Mouse (Mus musculus) intestine, embryonic 16.5 days (tissue): ENCODE measurements at regions not wholly inside any gene's neighbourhood (a gene's known extent, or its start where the extent isn't known, plus 50 kb on each side); places are given as distances from the start of the nearest gene placed in this dataset.

Experiments used
- ATAC-seq: fragments of 200-750 bp; cut with Nextera tagmentation; 2 replicates; pipeline ENCODE4 v1.8.0; 2017; ENCODE audit warnings: moderate TSS enrichment, moderate library complexity
- H3K27ac ChIP-seq: fragments of 300-500 bp; sonication (generic); 2 replicates; pipeline ENCODE4 v1.5.1; 2014; ENCODE audit warnings: mild to moderate bottlenecking, low read length
- H3K27me3 ChIP-seq: fragments of 300-500 bp; sonication (generic); replicated peaks from 2 replicates; pipeline ENCODE4 v1.6.1; 2014; ENCODE audit warnings: low read length, control low read depth, mixed read lengths; ENCODE audit not compliant: control insufficient read depth, insufficient read depth
- H3K36me3 ChIP-seq: fragments of 300-500 bp; sonication (generic); 2 replicates; pipeline ENCODE4 v1.6.1; 2014; ENCODE audit warnings: low read length, control low read depth; ENCODE audit not compliant: control insufficient read depth, insufficient read depth
- H3K4me1 ChIP-seq: fragments of 300-500 bp; sonication (generic); 2 replicates; pipeline ENCODE4 v1.6.1; 2014; ENCODE audit warnings: low read length, control low read depth, mixed read lengths; ENCODE audit not compliant: control insufficient read depth, insufficient read depth
- H3K4me2 ChIP-seq: fragments of 300-500 bp; sonication (generic); 2 replicates; pipeline ENCODE4 v1.6.1; 2014; ENCODE audit warnings: low read depth, low read length, control low read depth
- H3K4me3 ChIP-seq: fragments of 300-500 bp; sonication (generic); 2 replicates; pipeline ENCODE4 v1.5.1; 2014; ENCODE audit warnings: mild to moderate bottlenecking, low read length
- H3K9ac ChIP-seq: fragments of 300-500 bp; sonication (generic); 2 replicates; pipeline ENCODE4 v1.6.1; 2014; ENCODE audit warnings: low read depth, low read length
- H3K9me3 ChIP-seq: fragments of 300-500 bp; sonication (generic); 2 replicates; pipeline ENCODE4 v1.6.1; 2016; ENCODE audit warnings: low read length, control low read depth; ENCODE audit not compliant: control insufficient read depth
- WGBS: fragments of 180-500 bp; shearing (Covaris S2); extraction: QIAGEN DNeasy Blood & Tissue Kit; methylation state at CpG from one replicate; pipeline ENCODE4 v1.1.7; 2014; 5-methylcytosine and 5-hydroxymethylcytosine counted together

DNA sequence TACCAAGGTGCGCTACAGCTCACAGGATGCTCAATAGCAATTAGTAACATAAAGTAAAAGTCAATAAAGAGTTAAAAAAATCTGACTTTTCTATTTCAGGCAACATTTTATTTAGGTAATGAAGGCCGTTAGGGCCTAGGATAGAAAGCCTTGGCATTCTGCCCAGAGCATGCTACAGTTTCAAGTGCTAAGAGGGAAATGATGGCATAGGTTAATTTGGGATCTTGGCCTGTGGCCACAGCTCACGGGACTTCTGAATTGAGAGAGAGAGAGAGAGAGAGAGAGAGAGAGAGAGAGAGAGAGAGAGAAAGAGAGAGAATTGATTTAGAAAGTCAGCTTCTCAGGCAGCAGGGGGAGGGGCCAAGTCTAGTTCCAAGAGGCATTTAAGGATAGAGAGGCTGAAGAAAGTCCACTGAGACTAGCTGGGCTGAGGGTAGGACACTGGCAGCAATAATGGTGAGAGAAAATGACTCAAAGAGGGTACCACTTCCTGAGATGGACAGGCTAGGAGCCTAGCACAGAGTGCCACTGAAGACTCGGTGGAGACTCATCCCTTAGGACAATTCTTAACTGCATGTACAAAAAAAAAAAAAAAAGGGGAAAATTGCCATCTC is 52.6 kb upstream of the Klf14 start:
- no peaks in the 10 kb centered on the region for H3K9me3 ChIP-seq
- 35% methylated on average over 4 of the region's 4 CpGs for WGBS
- no peak overlapping the region for H3K4me3 ChIP-seq
- H3K4me2 ChIP-seq = no peak overlapping the region
- H3K9ac ChIP-seq = no peak overlapping the region
- H3K36me3 ChIP-seq = no peaks in the 10 kb centered on the region
- H3K27me3 ChIP-seq = no peaks in the 10 kb centered on the region
- no peak overlapping the region for H3K27ac ChIP-seq
- H3K4me1 ChIP-seq = peaks cover 4% of the 10 kb centered on the region; the same call in 1 of the 2 replicates
- peak; percentile 80 for ATAC-seq

GRCm38 (mm10) chr6:31016566-31016965 is 57.7 kb upstream of the Klf14 start:
- Histone ChIP-seq H3K36me3 (no peaks in the 10 kb centered on the region), H3K9me3 (no peaks in the 10 kb centered on the region; the same call in 1 of the 2 replicates), H3K27me3 (no peaks in the 10 kb centered on the region), H3K27ac (no peak overlapping the region), H3K9ac (no peak overlapping the region), H3K4me1 (peaks cover 12% of the 10 kb centered on the region; the same call in 1 of the 2 replicates), H3K4me3 (no peak overlapping the region), H3K4me2 (peak overlapping the region; percentile 12; the same call in 1 of the 2 replicates)
- ATAC-seq = peak; percentile 91
- WGBS = 44% methylated on average over 7 of the region's 7 CpGs

- 89% methylated on average over 5 of the region's 5 CpGs for WGBS
- no peaks in the 10 kb centered on the region; the same call in 1 of the 2 replicates for H3K9me3 ChIP-seq
Observed at GRCm38 (mm10) chr6:31021776-31022175, 62.9 kb upstream of the Klf14 start.

GRCm38 (mm10) chr6:31029777-31030176 is 70.9 kb upstream of the Klf14 start:
- no peak overlapping the region for H3K4me3 ChIP-seq
- no peak overlapping the region for H3K4me2 ChIP-seq
- 84% methylated on average over 9 of the region's 9 CpGs for WGBS
- H3K9ac ChIP-seq = no peak overlapping the region
- no peaks in the 10 kb centered on the region for H3K27me3 ChIP-seq
- H3K9me3 ChIP-seq = no peaks in the 10 kb centered on the region
- H3K4me1 ChIP-seq = peaks cover 4% of the 10 kb centered on the region; the same call in 1 of the 2 replicates
- no peaks in the 10 kb centered on the region for H3K36me3 ChIP-seq
- ATAC-seq = no peak
- no peak overlapping the region for H3K27ac ChIP-seq

More at GRCm38 (mm10) chr6:31021776-31022175, 62.9 kb upstream of the Klf14 start:
- Histone ChIP-seq H3K36me3 (no peaks in the 10 kb centered on the region), H3K4me1 (peaks cover 6% of the 10 kb centered on the region; the same call in 1 of the 2 replicates), H3K27me3 (no peaks in the 10 kb centered on the region), H3K27ac (no peak overlapping the region), H3K4me2 (no peak overlapping the region), H3K4me3 (no peak overlapping the region), H3K9ac (no peak overlapping the region)
- no peak for ATAC-seq

DNA sequence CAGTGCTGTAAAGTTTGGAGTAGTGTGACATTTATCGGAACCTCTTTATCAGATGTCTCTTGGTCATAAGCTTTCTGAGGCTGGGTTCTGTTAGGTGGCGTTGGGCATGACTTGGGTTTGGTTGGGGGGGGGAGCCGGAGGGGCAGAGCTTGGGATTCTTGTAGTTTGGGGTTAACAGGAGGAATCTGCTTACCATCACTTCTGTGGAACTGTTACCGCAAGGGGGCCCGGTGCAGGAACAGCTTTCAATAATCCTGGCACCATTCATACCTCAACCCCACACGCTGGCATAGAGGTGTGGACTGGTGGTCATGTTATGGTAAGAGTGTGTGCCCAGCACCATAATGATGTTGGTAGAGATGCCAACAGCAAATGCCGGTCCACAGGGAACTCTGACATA is 72.1 kb upstream of the Klf14 start:
- no peaks in the 10 kb centered on the region for H3K27me3 ChIP-seq
- peaks cover 4% of the 10 kb centered on the region; the same call in 1 of the 2 replicates for H3K4me1 ChIP-seq
- H3K27ac ChIP-seq = no peak overlapping the region
- no peak overlapping the region for H3K4me2 ChIP-seq
- ATAC-seq = no peak
- H3K36me3 ChIP-seq = no peaks in the 10 kb centered on the region
- no peak overlapping the region for H3K4me3 ChIP-seq
- no peak overlapping the region for H3K9ac ChIP-seq
- whole genome bisulfite sequencing = 67% methylated on average over 7 of the region's 7 CpGs
- H3K9me3 ChIP-seq = no peaks in the 10 kb centered on the region

- no peak overlapping the region for H3K9ac ChIP-seq
- no peak overlapping the region for H3K4me3 ChIP-seq
- ATAC-seq = no peak
- H3K27me3 ChIP-seq = no peaks in the 10 kb centered on the region
- H3K4me2 ChIP-seq = no peak overlapping the region
- no peaks in the 10 kb centered on the region for H3K36me3 ChIP-seq
- peaks cover 4% of the 10 kb centered on the region; the same call in 1 of the 2 replicates for H3K4me1 ChIP-seq
- H3K9me3 ChIP-seq = no peaks in the 10 kb centered on the region
- WGBS = 83% methylated on average over 4 of the region's 4 CpGs
- H3K27ac ChIP-seq = no peak overlapping the region
Observed at GRCm38 (mm10) chr6:31032147-31032546, 73.3 kb upstream of the Klf14 start.

GRCm38 (mm10) chr6:31032980-31033608 is 74.2 kb upstream of the Klf14 start:
- no peak overlapping the region for H3K4me3 ChIP-seq
- peak overlapping the region; percentile 25 for H3K4me2 ChIP-seq
- H3K9me3 ChIP-seq = no peaks in the 10 kb centered on the region
- H3K27ac ChIP-seq = no peak overlapping the region
- 10% methylated on average over 12 of the region's 12 CpGs for WGBS
- no peak overlapping the region for H3K9ac ChIP-seq
- H3K36me3 ChIP-seq = no peaks in the 10 kb centered on the region
- ATAC-seq = peak; percentile 56
- H3K27me3 ChIP-seq = no peaks in the 10 kb centered on the region
- H3K4me1 ChIP-seq = peaks cover 4% of the 10 kb centered on the region; the same call in 1 of the 2 replicates

GRCm38 (mm10) chr6:31034796-31035195 is 75.9 kb upstream of the Klf14 start:
- no peak for ATAC-seq
- H3K4me3 ChIP-seq = no peak overlapping the region
- no peaks in the 10 kb centered on the region for H3K36me3 ChIP-seq
- H3K27me3 ChIP-seq = no peaks in the 10 kb centered on the region
- no peak overlapping the region for H3K27ac ChIP-seq
- H3K4me2 ChIP-seq = no peak overlapping the region
- WGBS = 69% methylated on average over 10 of the region's 10 CpGs
- no peak overlapping the region for H3K9ac ChIP-seq
- peaks cover 4% of the 10 kb centered on the region; the same call in 1 of the 2 replicates for H3K4me1 ChIP-seq
- H3K9me3 ChIP-seq = no peaks in the 10 kb centered on the region

DNA sequence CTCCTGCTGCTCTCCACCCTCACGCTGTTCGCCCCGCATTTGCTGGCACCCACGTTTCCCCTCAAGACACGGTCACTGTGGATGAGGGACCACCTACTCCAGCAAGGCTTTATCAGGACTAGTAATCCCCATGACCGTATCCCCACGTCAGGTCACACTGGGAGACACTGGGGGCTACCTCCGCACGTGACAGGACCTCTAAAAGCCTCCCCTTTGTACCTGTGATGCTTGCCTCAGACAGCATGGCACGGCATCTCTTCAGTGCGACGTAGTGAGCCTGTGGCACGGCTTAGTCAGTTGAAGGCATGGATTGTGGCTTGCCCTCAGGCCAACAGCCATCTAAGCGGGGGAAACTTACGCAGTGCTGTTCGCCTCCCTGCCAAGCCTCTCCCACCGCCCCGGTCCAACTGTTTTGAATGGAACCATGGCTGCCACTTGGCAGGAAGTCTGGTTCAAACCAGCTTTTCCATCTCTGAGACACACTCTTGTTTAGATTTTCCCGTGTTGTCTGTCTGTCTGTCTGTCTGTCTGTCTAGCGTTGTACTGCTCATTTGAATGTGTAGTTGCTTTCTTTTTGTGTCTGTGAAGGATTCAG is 79.0 kb upstream of the Klf14 start:
- no peaks in the 10 kb centered on the region for H3K9me3 ChIP-seq
- H3K4me3 ChIP-seq = no peak overlapping the region
- no peaks in the 10 kb centered on the region for H3K27me3 ChIP-seq
- no peak overlapping the region for H3K27ac ChIP-seq
- WGBS = 69% methylated on average over 20 of the region's 20 CpGs
- no peak overlapping the region for H3K4me2 ChIP-seq
- H3K36me3 ChIP-seq = no peaks in the 10 kb centered on the region
- H3K4me1 ChIP-seq = peaks cover under 1% of the 10 kb centered on the region; the same call in 1 of the 2 replicates
- ATAC-seq = no peak
- no peak overlapping the region for H3K9ac ChIP-seq
